Mouse (Mus musculus): Measurements from ENCODE around the gene Tmem127.

- TF ChIP-seq CTCF (IDR thresholded peaks at IDR 0.05; ENCODE audit: extremely low read depth, insufficient read depth, low read length) (no peak), POLR2A (IDR thresholded peaks at IDR 0.05; ENCODE audit: extremely low read depth, insufficient read depth, low read length) (no peak)
These were observed 25.1 kb downstream of the Tmem127 start for GRCm38 (mm10) chr2:127272806-127273205.

All from cortical plate, adult 2 months (tissue).